Mouse (Mus musculus) neural tube, embryonic 14.5 days (tissue): ENCODE results near the gene Aldh16a1. TPM values are rescaled to one million over a fixed set of nuclear protein-coding genes. Genes with fewer than 3 reads are reported as not detected.

Experiments used
- ATAC-seq: fragments of 200-750 bp; cut with Nextera tagmentation; 2 replicates; pipeline ENCODE4 v1.8.0; 2017; ENCODE audit warnings: low read depth, mild to moderate bottlenecking, moderate TSS enrichment, moderate library complexity
- H3K27ac ChIP-seq: fragments of 300-500 bp; sonication (generic); 2 replicates; pipeline ENCODE4 v1.5.1; 2014; ENCODE audit warnings: low read depth, mild to moderate bottlenecking, control low read depth, low read length, moderate library complexity, mixed read lengths
- H3K27me3 ChIP-seq: fragments of 300-500 bp; sonication (generic); 2 replicates; pipeline ENCODE4 v1.6.1; 2014; ENCODE audit warnings: low read length; ENCODE audit not compliant: control insufficient read depth, insufficient read depth
- H3K36me3 ChIP-seq: fragments of 300-500 bp; sonication (generic); 2 replicates; pipeline ENCODE4 v1.6.1; 2014; ENCODE audit warnings: low read length, mixed read lengths; ENCODE audit not compliant: control insufficient read depth, insufficient read depth
- H3K4me1 ChIP-seq: fragments of 300-500 bp; sonication (generic); 2 replicates; pipeline ENCODE4 v1.6.1; 2014; ENCODE audit warnings: low read length; ENCODE audit not compliant: control insufficient read depth, insufficient read depth
- H3K4me2 ChIP-seq: fragments of 300-500 bp; sonication (generic); 2 replicates; pipeline ENCODE4 v1.6.1; 2014; ENCODE audit warnings: mild to moderate bottlenecking, low read depth, low read length, control low read depth
- H3K4me3 ChIP-seq: fragments of 300-500 bp; sonication (generic); 2 replicates; pipeline ENCODE4 v1.5.1; 2014; ENCODE audit warnings: low read depth, low read length, control low read depth, mixed read lengths
- H3K9ac ChIP-seq: fragments of 300-500 bp; sonication (generic); replicated peaks from 2 replicates; pipeline ENCODE4 v1.6.1; 2014; ENCODE audit warnings: low read depth, mild to moderate bottlenecking, control low read depth, low read length, mixed read lengths
- H3K9me3 ChIP-seq: fragments of 300-500 bp; sonication (generic); 2 replicates; pipeline ENCODE4 v1.6.1; 2016; ENCODE audit warnings: low read length; ENCODE audit not compliant: control insufficient read depth
- WGBS: fragments of 180-500 bp; shearing (Covaris S2); extraction: QIAGEN DNeasy Blood & Tissue Kit; methylation state at CpG from one replicate; pipeline ENCODE4 v1.1.7; 2014; 5-methylcytosine and 5-hydroxymethylcytosine counted together
- polyA plus RNA-seq: library from polyadenylated mRNA; unstranded; fragments of >200 nt; fragmentation: Nextera tagmentation; extraction: Ambion mirVana; gene quantifications from 2 replicates; pipeline ENCODE4 v1.2.1, GENCODE M21; 2014

Gene Aldh16a1
- polyA plus RNA-seq, 1 experiment from 2014 or later, result 16.9 TPM

DNA sequence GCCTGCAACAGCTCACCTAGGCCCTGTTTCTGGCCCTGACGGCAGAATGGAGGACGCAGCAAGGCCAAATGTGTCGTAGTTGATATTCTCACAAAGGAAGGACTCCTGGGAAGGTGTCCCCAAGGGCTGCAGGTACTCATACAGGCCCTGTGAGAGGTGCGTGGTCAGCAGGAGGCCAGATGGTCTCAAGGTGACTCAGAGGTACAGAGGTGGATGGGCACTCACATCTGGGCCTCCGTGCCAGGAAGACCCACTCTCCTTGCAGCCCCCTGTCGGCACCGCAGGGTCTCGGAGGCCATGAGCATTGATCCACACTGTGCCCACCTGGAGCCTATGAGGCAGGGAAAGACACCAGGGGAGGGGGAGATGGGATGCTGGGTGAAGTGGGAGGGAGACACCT is 8.9 kb downstream of the Aldh16a1 start:
- H3K4me3 ChIP-seq, result no peak overlapping the region
- H3K4me1 ChIP-seq, result no peaks in the 10 kb centered on the region
- no peaks in the 10 kb centered on the region for H3K27me3 ChIP-seq
- WGBS, result 92% methylated on average over 8 of the region's 8 CpGs
- H3K4me2 ChIP-seq, result no peak overlapping the region
- H3K27ac ChIP-seq, result no peak overlapping the region
- ATAC-seq, result no peak
- H3K36me3 ChIP-seq, result no peaks in the 10 kb centered on the region; the same call in 1 of the 2 replicates
- H3K9me3 ChIP-seq, result no peaks in the 10 kb centered on the region
- H3K9ac ChIP-seq, result no peak overlapping the region

DNA sequence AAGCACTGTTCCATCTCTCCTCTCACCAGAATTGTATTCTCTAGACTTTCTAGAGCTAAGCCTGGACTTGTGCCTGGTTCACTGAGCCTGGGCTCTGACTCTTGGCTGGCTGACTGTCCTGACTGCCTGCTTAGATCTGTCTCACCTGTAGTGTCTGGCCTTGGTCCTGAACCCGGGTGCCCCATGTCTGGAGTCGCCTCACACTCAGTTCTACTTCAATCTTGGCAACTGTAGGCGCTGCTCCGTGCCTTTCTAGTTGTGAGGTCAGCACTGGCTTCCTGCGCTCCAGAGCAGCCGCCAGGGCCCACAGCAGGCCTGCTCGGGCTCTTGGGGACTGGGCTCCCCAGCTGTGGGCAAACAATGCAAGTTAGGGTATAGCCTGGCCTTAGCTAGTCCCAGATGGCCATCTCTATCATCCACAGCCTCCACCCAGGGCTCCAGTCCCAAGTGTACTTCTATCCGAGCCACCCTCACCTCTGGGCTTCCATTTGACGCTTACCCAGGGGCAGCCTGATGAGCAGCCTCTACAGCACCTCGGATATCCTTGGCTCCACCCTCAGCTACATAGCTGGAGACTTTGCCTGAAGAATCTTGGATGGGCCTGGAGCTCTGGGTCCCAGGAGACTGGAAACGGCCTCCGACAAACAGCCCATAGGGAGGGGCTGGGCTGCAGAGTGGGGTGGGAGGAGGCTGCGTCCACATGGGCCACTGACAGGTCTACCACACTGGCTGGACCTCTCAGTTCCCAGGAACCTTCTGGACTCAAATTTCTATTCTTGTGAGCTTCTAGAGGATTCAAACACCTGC is 9.8 kb downstream of the Aldh16a1 start:
- H3K36me3 ChIP-seq, result no peaks in the 10 kb centered on the region; the same call in 1 of the 2 replicates
- no peaks in the 10 kb centered on the region for H3K4me1 ChIP-seq
- 85% methylated on average over 13 of the region's 13 CpGs for WGBS
- no peaks in the 10 kb centered on the region for H3K9me3 ChIP-seq
- no peak overlapping the region for H3K4me3 ChIP-seq
- H3K4me2 ChIP-seq, result no peak overlapping the region
- H3K9ac ChIP-seq, result no peak overlapping the region
- no peak overlapping the region for H3K27ac ChIP-seq
- H3K27me3 ChIP-seq, result no peaks in the 10 kb centered on the region
- ATAC-seq, result no peak

DNA sequence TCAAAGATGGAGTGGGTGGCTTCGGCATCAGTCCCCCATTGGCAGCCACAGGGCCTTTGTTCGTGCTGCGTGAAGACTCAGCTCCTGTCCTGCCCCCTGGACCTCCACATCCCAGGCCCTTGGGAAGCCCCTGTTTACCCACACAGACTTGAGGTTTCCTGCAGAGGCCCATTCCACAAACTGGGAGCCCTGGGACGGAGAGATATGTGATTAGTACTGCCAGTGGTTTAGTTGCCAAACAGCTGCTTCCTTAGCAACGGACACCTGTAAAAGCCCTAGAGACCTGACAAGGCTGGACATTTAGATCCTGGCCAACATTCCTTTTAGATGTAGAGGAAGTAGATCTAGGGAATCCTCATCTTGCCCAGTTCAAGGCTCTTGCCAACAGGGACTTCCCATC is 12.5 kb downstream of the Aldh16a1 start:
- 96% methylated on average over 5 of the region's 5 CpGs for WGBS
- H3K4me2 ChIP-seq, result no peak overlapping the region
- peaks cover 2% of the 10 kb centered on the region; the same call in 1 of the 2 replicates for H3K27me3 ChIP-seq
- H3K9ac ChIP-seq, result no peak overlapping the region
- no peak overlapping the region for H3K27ac ChIP-seq
- no peaks in the 10 kb centered on the region; the same call in 1 of the 2 replicates for H3K36me3 ChIP-seq
- H3K4me1 ChIP-seq, result no peaks in the 10 kb centered on the region
- no peak for ATAC-seq
- no peak overlapping the region for H3K4me3 ChIP-seq
- H3K9me3 ChIP-seq, result no peaks in the 10 kb centered on the region

DNA sequence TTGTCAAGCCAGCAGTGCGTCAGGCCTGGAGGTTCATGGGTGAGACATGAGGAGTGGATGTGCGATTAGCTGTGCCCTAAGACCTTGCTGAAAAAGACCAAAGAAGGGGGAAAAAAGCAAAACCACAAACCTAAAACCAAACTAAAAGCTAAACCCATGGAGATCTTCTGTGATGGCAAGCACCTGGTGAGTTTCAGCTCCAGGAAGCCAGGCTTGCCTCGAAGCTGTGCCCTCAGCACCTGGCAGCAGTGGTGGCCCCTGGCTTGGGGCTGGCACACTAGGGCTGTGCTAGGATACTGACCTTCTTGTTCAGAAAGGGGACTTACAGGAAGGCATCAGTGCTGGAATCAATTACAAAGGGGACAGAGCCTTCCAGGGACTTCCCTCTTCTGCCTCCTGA is 13.1 kb downstream of the Aldh16a1 start:
- H3K27me3 ChIP-seq, result peaks cover 2% of the 10 kb centered on the region; the same call in 1 of the 2 replicates
- H3K4me3 ChIP-seq, result no peak overlapping the region
- H3K27ac ChIP-seq, result no peak overlapping the region
- no peaks in the 10 kb centered on the region; the same call in 1 of the 2 replicates for H3K36me3 ChIP-seq
- 90% methylated on average over 3 of the region's 3 CpGs for WGBS
- no peak overlapping the region for H3K4me2 ChIP-seq
- H3K9me3 ChIP-seq, result no peaks in the 10 kb centered on the region
- no peak overlapping the region for H3K9ac ChIP-seq
- no peak for ATAC-seq
- no peaks in the 10 kb centered on the region for H3K4me1 ChIP-seq

DNA sequence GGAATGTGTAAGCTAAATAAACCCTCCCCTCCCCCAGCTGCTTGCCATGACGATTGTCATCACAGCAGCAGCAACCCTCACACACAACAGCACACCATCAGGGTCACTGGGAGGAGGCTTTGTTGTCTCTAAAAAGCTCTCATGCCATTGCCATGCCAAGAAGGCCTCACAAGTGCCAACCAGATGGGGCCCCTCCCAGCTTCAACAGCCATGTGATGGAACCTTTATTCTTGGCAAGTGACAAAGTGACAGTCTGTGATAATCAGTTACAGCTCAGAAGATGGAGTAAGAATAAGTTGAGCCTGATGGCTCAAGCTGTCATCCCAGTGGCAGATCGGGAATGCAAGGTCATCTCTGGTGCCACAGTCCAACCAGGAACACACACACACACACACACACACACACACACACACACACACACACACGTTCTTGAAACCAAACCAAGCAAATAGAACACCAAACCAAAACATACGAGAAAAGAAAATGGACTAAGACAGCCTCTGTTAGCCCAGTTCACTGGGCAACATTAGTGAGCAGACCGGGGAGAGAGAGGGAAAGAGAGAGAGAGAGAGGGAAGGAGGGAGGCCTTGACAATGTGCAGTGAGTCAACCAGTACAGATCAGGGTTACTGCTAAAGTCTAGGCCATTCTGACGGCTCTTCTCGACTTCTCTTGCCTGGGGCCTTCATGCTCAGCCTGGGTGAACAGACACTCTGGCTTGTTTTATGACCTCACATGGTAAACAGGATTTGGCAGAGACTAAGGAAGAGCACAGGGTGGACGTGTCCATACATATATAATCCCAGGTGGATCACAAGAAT is 14.3 kb downstream of the Aldh16a1 start:
- no peak overlapping the region for H3K9ac ChIP-seq

DNA sequence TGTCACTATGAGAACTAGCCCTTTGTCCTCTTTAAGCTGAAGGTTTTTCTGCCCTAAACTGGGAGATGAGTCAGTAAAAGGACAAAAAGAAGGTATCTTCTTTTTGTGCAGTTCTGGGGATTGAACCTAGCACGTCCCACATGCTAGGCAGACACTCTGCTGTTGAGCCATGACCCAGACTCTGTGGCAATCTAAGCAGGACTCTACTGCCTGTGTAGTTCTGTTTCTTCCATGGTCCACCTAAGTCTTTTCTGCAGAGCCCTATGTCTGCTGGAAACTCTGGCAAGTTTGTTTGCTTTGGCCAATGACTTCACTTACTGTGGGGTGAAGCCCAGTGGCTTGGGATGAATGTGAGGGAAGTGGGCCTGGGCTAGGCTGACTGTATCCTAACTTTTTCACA is 16.0 kb downstream of the Aldh16a1 start:
- H3K27ac ChIP-seq, result no peak overlapping the region
- no peak overlapping the region for H3K9ac ChIP-seq
- H3K27me3 ChIP-seq, result peaks cover 2% of the 10 kb centered on the region; the same call in 1 of the 2 replicates
- no peak overlapping the region for H3K4me3 ChIP-seq
- H3K4me1 ChIP-seq, result no peaks in the 10 kb centered on the region
- H3K36me3 ChIP-seq, result no peaks in the 10 kb centered on the region
- no peak for ATAC-seq
- H3K9me3 ChIP-seq, result no peaks in the 10 kb centered on the region
- 77% methylated on average over 1 of the region's 1 CpGs for WGBS
- H3K4me2 ChIP-seq, result no peak overlapping the region

More for the DNA sequence above, 14.3 kb downstream of the Aldh16a1 start:
- Histone ChIP-seq H3K36me3 (no peaks in the 10 kb centered on the region; the same call in 1 of the 2 replicates), H3K27ac (no peak overlapping the region), H3K4me2 (no peak overlapping the region), H3K27me3 (peaks cover 2% of the 10 kb centered on the region; the same call in 1 of the 2 replicates), H3K4me1 (no peaks in the 10 kb centered on the region), H3K4me3 (no peak overlapping the region), H3K9me3 (no peaks in the 10 kb centered on the region)
- 78% methylated on average over 8 of the region's 8 CpGs for WGBS
- ATAC-seq, result no peak

DNA sequence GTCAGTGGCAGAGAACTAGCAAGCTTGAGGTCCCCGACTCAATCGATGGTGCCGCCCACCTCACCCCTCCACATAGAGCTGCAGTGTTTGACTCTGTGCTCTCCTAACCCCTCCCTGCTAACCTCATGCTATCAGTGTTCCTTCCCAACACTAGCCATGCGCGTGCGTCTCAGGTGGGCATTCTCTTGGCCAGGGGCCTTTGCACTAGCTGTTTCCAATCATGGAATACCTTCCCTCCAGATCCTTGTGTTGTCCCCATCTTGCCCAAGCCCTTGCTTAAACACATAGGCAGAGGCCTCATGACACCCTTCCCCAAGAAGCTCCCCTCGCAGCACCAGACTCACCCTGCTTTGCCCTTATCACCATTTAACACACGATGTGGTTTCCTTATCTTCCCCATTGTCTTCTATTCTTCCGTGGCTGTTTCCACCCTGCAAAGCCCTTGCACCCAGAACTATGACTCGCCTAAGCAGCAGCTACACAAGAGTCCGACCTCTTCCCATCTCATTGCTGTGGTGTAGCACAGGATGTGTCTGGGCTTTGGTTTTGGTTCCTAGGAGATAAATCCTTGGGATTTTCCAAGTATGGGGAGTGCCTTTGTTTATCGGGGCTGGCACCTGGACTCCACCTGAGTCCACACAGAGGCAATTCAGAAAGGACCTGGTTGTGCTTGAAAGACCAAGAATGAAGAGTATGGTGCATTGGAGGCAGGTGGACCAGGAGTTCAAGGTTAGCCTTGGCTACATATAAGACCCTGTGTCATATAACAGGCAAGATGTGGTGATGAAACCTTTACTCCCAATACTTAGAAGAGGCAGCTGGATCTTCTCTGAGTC is 17.0 kb downstream of the Aldh16a1 start:
- 86% methylated on average over 12 of the region's 12 CpGs for WGBS
- H3K27ac ChIP-seq, result no peak overlapping the region

DNA sequence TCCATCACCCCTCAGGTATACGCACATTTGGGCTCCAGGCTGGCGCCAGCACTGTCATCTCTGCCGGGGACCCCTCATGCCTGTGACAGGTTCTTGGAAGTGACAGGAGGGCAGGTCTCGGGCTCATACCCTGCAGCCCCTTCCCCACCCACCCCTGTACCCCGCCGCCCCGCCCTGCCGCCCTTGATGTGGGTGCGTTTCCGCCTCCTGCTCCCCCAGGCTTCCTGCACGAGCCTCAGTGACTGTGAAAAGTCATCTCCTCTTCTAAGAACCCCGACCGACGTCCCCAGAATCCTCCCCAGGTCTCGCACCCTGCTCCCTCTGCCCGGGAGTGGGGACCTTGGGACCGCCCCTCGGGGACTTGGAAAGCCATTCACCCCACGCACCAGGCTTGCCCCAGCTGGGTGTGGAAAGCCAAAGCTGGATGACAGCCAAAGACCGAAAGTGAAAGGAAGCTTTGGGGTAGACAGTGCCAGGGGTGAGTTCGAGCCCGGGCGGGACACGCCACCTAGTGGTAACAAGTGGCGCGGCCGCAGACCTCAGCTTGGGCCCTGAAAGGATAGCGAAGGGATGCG is 18.3 kb downstream of the Aldh16a1 start, which contains the start of the genes Gm45713 and Flt3l:
Gm45713 (minus strand) TSS at position 239 of the 575 bp plus-strand sequence.
Flt3l (minus strand) TSS at position 440 of the 575 bp plus-strand sequence.
- Histone ChIP-seq H3K9ac (peak within 1 kb of the TSS; percentile 57), H3K27ac (no peak within 1 kb of the TSS), H3K27me3 (peaks cover 2% of the 10 kb centered on the region; the same call in 1 of the 2 replicates), H3K4me2 (peak within 1 kb of the TSS; percentile 62), H3K9me3 (no peaks in the 10 kb centered on the region), H3K36me3 (no peaks in the 10 kb centered on the region), H3K4me1 (no peaks in the 10 kb centered on the region), H3K4me3 (peak within 1 kb of the TSS; percentile 35)
- WGBS, result 5% methylated on average over 29 of the region's 29 CpGs
- ATAC-seq, result peak; percentile 83

More for the DNA sequence above, 17.0 kb downstream of the Aldh16a1 start:
- no peak for ATAC-seq
- no peaks in the 10 kb centered on the region for H3K4me1 ChIP-seq
- no peak overlapping the region for H3K4me3 ChIP-seq
- H3K9ac ChIP-seq, result no peak overlapping the region
- H3K27me3 ChIP-seq, result peaks cover 2% of the 10 kb centered on the region; the same call in 1 of the 2 replicates
- H3K4me2 ChIP-seq, result no peak overlapping the region
- no peaks in the 10 kb centered on the region for H3K36me3 ChIP-seq
- H3K9me3 ChIP-seq, result no peaks in the 10 kb centered on the region
